Mouse (Mus musculus) telencephalon, adult 2 months (tissue): Measurements from ENCODE around the gene Synj2.

ENCODE experiments used
- DNase-seq: peaks from one replicate; pipeline ENCODE4 v3.0.0-alpha.2; 2011; ENCODE audit warnings: low read depth, low spot score

Gene Synj2

DNA sequence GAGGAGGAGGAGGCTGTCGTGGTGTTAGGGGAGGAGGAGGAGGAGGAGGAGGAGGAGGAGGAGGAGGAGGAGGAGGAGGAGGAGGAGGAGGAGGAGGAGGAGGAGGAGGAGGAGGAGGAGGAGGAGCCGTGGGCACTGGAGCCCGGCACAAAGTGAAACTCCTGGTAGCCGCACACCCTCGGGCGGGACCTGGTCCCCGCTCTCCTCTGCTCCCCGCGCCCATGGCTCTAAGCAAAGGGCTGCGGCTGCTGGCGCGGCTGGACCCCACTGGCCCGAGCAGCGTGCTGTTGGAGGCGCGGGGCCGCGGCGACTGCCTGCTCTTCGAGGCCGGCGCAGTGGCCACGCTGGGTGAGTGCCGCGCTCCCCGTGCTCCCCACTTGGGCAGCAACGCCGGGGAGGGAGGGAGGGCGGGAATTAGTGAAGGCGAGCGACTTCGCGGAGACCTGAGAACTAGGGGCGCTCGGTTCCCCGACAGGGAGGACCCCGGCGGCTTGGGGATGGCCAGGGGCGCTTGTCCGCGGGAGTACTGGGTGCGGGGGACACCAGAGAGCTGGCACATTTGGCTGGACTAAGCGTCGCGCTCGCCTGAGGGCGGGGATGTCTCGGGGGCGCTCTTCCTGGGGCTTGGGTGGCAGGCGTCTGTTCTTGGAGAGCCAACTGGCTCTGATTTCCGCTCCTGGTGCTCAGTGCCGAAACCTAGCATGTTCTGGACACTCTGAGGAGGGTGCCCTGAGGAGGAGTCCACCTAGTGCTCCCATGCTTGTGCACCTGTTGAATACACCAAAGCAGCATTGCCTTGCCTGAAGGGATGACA, at the start of gene Synj2:
Gene Synj2 (plus strand): TSS at position 51 of the 814 bp plus-strand sequence.
- no peak for DNase-seq

DNA sequence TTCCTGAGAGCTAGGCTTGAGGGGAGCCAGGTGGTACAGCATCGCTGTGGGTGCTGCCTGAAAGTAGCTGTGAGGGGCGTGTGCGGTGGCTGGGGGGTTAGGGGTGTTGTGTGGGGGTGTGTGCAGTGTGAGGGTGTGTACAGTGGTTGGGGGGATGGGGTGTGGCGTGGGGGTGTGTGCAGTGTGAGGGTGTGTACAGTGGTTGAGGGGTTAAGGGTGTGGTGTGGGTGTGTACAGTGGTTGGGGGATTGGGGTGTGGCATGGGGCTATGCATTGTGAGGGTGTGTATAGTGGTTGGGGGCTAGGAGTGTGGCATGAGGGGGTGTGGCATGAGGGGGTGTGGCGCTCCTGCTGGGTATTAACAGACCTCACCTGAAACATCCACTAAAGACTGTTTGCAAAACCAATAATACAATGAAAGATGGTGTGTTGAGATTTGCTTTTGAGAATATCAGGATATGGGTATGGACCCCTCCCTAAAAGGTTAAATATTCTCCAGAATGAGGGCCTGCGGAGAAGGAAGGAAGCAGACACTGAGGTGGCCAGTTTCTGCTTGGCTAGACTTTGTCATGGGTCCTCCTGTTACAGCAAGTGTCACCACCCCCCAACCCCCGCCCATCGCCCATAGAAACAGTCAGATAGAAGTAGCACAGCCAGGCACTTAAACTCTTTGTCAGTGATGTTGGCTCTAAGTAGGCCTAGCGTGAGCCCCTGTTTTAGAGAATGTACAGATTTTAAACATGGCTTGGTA, 49.0 kb upstream of the Synj2 start:
- no peak for DNase-seq

DNA sequence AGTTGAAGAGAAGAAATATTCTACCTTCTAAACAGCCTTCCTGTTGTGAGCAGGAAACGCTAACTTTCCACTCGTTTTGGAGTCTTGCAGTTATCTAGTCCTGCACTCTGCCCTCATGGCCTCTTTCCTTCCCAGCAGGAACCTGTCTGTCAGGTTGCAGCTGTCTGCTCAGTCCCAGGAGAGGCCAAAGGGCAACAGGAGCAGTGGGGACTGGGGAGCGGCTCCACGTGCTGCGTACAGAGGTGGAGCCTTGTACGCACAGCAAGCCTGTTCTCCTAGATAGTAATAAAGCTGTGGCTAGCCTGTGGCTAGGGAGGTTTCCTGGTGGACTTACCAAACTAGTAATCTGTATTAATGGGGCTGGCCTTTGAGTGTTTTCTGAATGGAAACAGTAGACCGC, 48.0 kb upstream of the Synj2 start:
- no peak for DNase-seq

DNA sequence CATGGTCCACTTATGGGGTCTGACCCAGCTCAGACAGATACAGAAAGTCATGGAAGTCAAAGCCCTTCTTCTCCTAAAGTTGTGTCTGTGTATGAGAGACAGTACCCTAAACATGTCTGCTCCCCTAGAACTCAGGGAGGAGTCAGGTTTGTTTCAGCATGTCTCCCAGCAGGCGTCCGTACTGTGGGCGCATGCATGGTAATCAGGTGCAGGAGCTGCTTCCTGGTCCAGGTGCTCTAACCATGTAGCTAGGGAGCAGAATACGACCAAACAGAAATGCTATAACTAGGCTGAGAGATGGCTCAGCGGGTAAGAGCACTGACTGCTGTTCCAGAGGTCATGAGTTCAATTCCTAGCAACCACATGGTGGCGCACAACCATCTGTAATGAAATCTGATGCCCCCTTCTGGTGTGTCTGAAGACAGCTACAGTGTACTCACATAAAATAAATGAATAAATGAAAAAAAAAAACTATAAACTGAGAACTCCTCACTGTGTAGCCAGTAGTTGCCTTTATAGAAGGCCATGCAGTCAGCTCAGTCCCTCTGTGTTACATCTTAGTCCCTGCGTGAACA, 47.4 kb upstream of the Synj2 start:
- no peak for DNase-seq

DNA sequence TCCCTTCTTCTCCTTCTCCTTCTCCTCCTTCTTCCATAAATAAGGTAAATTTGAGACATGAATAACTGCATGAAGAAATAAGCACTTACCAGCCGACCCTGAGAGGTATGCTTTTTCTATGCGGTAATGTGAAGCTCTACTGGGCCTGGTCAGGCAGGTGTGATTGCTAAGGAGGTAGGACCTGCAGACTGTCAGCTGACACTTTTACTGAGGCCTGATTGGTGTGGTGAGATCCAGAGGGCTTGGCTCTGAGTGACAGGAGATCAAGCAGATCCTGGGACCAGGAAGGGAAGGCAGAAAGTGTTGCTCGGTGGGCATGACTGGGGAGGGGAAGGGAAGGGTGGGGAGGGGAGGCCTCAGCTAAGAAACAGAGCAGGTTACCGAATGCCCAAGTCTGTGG, 45.0 kb upstream of the Synj2 start:
- DNase-seq: no peak

DNA sequence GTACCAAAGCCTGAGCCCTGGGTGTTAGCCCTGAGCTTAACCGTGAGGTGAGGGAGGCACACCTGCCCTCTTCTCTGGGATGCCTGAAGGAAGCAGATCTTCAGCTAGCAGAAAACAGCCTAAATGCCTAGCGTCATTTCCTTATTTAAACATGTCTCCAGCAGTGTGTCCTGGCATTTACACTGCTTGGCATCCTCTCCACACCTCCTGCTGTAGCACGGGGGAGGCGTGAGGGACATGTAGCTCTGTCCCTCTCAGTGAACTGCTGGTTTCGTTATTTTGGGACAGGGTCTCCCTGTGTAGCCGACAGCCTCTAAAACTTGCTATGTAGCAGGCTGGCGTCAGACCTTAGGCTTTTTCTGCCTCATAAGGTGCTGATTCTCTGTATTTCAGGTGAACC, 44.5 kb upstream of the Synj2 start:
- no peak for DNase-seq

DNA sequence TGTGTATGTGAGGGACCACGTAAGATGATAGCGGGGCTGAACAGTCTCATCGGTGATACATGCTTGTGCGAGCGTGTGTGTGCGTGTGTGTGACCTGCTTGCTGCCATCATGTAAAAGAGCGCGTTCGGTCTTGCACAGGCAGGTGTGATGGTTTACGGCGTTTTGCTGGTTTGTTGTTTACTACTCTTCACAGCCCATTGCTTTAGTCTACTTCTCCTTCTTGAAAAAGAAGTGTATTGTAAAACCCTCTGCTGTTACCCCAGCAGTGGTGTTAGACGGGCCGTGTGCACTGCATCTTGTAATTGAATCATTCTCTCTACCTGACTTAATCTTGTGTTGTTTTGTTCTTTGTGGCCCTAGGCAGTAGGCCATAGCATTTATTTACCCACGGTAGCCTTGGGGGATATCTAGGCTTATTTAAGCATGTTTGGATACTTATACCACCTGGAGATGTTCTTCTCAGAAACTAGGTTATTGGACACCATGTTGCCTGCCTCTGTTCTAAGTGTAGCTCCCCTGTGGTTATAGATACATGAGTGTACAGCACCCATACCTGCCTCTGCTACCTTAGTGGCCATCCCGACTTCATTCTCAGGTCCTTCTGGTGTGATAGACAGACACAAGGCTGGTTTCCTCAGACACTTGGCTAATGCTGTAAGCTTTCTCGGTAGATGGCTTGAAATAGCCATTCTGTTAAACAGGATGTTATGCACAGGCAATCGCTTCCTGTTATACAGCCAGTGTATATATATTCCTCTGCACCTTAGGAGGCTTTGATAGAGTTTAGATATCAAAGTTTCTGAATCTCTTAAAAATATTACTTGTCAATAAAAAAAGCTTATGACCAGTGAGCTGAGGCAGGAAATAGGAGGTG, 43.5 kb upstream of the Synj2 start:
- DNase-seq: no peak

DNA sequence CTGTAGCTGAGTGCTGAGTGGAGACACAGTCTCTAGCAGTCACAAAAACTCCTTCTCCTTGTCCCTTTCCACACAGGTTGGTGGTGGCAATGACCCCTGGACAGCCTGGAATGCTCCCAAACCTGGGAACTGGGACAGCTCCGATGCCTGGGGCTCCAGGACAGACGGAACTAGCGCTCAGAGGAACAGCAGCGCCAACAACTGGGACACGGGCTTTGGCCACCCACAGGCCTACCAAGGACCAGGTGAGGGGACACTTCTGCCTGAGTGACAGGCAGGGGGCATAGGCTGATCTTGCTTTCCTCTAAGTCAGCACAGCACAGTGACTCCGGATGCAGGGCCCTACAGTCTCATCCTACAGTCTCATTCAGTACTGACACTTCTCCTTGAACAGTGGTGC, 41.8 kb upstream of the Synj2 start:
- no peak for DNase-seq

DNA sequence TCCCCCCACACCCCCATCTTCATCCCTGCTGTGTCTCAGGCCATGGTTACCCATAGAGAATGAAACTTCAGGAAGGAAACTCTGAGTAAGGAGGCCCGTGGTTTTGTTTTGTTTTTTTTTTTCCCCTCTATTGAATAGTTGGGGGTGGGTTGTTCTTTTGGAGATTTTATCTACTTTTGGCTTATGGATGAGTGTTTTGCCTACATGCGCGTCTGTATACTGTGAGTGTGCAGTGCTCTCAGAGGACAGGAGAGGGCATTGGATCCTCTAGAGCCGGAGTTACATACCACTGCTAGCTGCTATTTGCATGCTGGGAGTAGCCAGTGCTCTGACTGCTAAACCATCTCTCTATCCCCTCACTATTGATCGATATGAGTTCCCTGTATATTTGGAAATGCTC, 39.7 kb upstream of the Synj2 start:
- DNase-seq: no peak

DNA sequence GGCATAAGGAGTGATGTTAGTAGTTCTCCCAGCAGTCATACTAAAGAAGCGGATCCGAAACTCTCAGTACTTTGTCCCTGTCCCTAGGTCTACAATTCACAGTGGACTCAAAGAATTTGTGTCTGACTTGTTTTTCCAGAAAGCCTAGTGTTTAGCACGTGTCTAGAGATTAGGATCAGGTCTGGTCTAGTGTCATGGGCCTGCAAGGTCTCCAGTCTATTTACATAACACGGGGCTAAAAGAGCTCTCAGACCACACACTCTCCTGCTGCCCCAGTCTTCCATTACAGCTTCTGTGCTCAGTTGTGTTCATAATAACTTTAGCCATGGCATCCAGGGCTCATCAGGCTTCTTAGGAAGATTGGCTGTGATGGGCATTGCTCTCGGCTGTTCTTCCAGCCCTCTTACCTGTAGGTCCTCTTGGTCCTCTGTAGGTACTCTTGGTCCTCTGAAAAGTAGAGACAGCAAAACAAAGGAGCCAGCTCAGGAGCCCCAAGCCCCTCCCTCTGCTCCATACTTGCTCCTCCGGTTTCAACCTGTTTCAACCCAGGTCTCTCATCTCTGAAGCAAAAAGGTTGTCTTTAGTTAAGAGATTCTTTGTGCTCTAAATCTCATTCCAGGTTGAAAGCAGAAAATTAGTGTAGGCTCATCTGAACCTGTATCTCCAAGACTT, 37.3 kb upstream of the Synj2 start:
- no peak for DNase-seq

DNA sequence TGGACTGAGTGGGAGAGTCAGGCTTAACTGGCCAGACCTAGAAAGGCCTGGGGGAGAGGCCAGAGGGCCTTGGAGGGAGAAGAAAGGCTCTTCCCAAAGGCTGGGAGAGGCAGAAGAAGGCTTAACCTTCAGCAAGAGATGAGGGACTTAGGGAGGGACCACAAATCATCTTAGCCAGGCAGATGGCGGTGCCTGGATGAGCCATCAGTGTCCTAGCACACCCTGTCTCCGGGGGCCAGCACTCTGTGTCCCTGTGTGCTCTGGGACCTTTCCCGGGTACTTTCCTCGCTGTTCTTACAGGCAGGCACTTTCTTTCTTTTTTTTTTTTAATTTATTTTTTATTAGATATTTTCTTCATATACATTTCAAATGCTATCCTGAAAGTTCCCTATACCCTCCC, 31.4 kb upstream of the Synj2 start:
- no peak for DNase-seq

DNA sequence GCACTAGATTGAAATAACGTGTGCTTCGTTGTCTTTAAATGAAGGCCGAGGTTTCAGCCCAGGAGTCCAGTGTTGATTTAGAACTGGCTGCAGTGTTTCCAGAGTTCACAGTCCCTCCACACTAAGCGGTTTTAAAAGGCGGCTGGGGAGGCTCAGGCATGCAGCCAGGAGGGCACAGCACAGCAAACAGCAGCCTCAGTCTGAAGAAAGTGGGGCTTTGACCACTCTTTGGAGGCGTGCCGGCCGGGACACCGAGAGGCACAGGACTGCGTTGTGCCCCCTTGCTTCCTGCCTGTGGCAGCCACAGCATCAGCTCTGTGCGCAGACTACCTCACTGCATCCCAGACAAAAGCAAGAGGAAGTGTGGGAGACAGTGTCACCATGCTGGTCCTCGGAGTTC, 29.5 kb upstream of the Synj2 start:
- no peak for DNase-seq

DNA sequence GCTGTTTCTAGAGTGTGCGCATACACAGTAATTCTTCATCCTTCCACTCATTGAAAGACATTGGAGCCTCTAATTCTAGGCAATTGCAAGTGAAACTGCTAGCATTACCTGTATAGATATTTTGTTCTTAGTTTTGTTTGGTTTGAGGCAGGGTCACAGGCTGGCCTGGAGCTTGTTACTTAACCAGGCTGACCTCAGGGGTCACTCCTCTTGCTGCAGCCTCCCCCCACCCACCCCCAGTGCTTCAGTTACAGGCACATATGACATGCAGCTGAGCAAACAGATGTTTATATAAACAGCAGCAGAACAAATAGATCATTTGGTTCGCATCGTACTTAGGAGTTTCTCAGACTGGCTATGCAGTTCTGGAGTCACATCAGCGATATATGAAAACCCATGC, 28.3 kb upstream of the Synj2 start:
- DNase-seq: no peak

DNA sequence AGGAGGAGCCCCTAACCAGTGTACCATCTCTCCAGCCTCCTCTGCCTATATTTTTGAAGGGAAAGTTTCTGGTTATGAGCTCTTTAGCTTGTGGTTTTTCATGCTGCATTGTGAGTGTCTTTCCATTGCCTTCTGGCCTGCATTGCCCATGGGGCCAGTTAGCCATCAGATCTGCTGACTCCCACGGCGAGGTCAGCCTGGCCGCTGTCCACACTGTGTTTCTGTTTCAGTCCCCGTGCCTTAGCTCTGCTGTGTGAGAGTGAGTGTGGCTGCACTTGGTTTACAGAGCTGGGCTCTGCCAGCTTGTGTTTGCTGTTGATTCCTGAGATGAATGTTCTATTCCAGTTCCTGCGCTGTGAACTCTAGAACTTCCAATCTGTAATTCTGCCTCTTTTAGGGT, 26.9 kb upstream of the Synj2 start:
- DNase-seq: no peak

DNA sequence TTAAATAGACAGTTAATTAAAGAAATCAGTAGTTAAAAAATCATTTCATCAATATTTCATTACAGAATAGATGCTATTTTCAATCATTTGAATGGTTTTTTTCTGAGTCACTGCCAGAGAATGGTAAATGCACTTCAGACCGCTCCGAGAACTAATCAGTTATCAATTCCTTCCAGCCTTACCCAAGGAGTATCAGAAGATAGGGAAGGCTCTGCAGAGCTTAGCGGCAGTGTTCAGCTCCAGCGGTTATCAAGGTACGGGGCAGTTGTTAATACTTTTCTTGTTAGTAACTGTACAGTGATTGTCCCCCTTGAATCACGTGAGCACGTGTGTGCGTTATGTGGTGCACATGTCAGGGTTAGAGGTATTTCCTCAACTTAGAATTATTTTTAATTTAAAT, 19.1 kb upstream of the Synj2 start:
- no peak for DNase-seq

DNA sequence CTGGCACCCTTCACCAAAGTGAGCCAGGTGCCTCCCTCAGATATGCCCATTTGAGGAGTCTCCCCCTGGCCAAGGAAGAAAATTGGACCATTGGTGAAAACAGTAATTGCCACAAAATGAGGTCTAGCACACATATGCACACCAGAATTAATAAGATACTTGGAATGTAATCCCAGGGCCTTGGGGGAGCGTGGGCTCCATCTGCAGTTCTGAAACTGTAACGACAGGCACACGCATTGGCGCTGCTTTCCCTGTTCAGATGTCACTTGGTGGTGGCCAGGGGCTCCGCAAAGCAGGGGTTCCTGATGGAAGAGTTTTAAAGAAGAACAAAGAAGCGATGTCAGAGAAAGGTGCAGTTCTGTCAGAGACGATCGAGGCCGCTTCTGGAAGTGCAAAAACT, 17.8 kb upstream of the Synj2 start:
- no peak for DNase-seq

DNA sequence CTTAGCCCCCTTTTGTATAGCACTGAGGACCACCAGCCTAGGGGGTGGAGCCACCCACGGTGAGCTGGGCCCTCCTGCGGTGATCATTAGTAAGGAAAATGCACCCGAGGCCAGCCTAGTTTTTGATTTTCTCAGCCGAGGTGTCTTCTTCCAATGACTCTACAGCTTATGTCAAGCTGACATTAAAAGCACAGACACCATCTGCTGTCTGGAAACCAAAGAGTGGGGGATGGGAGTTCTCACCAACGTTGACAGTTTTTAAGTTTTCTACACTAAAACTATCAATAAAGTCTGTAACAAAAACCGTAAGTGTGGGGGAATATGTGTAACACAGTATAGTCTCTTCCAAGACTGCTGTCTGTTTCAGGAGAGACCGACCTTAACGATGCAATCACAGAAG, 16.8 kb upstream of the Synj2 start:
- no peak for DNase-seq

DNA sequence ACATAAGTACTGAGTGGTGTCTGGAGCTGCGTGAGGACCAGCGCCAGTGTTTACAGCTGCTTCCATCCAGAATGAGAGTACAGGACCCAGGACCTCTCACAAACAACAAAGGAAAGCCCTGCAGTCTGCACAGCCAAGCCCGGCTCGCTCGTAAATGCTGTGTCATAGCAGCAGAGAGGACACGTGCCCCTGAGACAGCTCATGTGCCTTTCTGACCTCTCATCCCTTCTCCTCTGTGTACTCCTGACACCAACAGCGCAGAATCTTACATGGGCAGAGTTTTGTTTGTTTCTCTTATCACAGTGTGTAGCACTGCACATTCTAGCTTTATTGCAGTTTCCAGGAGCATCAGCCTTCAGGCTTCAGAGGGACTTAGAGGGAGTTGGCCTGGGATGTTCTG, 14.4 kb upstream of the Synj2 start:
- DNase-seq: no peak

DNA sequence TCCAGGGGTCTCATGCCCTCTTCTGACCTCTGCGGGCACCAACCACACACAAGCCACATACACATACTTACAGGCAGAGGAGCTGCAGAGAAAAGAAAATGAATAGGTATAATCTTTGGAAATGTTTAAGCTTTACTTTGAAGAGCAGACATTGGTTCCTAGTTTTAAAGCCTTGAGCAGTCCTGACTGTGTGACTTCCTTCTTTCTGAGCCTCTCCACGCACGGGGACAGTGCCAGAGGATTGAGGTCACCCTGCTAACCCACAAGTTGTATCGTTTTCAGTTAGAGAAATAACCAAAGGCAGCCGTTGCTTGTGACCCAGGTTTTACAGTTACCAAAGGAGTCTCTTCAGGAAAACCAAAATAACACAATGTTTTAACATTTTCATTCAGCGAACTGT, 12.0 kb upstream of the Synj2 start:
- DNase-seq: no peak

DNA sequence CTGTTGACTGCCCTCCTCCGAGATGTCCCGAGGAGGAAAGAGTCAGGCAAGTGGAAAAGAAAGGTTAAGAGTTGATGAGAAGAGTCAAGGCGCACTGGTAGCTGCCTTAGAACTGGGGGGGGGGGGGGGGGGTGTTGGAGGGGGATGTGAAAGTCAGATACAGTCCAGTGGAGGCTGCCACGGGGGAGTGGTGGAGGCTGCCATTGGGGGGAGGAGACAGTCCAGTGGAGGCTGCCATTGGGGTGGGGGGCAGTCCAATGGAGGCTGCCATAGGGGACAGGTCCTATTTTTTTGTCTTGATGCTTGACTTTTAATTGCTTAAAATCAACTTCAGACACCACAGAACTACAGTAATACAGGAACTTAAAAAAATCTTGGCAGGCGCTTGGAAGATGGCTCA, 8.9 kb upstream of the Synj2 start:
- no peak for DNase-seq

DNA sequence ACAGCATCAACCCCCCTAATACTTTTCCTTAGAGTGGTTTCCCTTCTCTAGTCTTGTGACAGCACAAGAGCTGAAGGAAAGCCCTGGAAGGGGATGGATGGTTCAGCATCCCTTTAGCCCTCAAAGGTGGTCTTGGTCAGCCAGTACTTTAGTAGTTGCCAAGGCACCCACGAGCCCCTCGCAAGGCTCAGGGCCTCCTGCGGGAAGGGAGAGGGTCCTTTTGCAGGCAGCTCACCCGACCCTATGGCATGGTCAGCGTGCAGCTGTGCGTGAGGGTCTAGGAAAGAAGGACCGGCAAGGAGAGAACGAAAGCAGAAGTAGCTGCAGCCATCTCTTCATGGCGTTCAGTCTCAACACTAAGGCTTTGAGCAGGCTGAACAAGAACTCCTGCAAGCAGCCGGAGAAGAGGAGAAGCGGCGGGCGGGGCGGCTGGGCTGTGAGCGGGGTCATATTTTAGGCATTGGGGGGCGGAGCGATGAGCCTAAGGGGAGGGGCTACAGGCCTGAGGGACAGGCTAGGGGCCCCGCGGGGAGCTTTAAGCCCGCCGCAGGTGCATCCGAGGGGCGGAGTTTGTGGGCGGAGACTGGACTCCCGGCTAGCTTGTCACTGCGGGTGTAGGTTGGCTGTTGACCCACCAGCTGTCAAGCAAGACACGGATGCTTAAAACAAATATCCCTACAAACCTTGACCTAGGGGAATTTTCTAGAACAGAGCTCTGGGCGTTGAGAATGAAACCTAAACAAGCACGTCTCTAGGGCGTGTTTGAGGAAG, 6.3 kb upstream of the Synj2 start:
- DNase-seq: no peak
